In the genomic region with DNA sequence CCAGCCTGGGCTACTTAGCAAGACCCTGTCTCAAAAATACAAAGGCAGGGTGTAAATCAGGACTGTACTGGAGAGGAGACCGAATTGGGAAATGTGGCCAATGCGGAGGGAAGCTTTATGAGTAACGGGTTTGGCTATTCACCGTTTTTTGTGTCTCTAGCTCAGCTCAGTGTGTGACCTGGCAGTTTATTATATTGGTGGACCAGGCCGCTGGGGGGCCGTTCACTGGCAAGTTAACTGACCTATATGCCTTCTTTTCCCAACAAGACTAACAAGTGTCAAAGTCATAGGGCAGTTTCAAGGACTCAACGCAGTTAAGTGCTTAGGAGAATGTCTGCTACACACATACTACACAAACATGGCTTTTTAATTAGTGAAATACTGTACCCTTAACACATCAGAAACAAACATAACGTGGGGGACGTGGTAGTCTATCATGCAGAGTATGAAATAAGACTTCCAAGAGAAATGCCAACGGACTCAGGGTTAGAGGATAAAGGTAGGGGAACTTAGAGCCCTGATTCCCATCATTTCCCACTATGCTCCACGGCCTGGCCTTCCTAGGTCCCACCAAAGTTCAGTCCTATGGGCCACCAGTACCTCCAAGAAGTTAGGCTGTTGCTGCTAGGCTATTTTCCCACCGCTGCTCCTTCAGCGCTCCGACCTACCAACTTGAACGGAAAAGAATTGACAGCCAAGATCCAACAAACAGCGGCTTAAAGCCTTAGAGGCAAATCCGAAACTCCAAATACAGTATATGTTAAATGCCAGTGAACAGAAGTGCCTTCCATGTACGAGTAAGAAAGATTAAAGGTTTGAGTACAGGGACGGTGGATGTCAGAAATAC, we compare ENCODE assay signal across 8 mouse cellular contexts. TPM values are rescaled to one million over a fixed set of nuclear protein-coding genes. Genes with fewer than 3 reads are reported as not detected.
DNase-seq lines count a peak whose midpoint lies in the region; ATAC-seq lines count a peak whose summit lies in the region.

No protein-coding gene starts in this region.

- H3K27ac ChIP-seq in heart, embryonic 12.5 days (ENCODE audit: poor library complexity, severe bottlenecking): peak overlapping the region; percentile 99
- H3K27ac ChIP-seq in hindbrain, embryonic 10.5 days: peak overlapping the region; percentile 100
- H3K27ac ChIP-seq in midbrain, embryonic 12.5 days (replicated peaks): peak overlapping the region; percentile 97

- H3K9ac ChIP-seq in heart, embryonic 12.5 days: peak overlapping the region; percentile 98
- peak overlapping the region; percentile 98 for H3K9ac ChIP-seq in midbrain, embryonic 12.5 days (replicated peaks)

- peak overlapping the region; percentile 99 for H3K4me3 ChIP-seq in heart, embryonic 12.5 days
- H3K4me3 ChIP-seq in hindbrain, embryonic 10.5 days: peak overlapping the region; percentile 93
- peak overlapping the region; percentile 100 for H3K4me3 ChIP-seq in midbrain, embryonic 12.5 days

- intact Hi-C loops in heart, postnatal 25 days (cut with DNase I): no loop called here

- peaks cover 24% of the 10 kb centered on the region for H3K36me3 ChIP-seq in heart, embryonic 12.5 days
- peaks cover 32% of the 10 kb centered on the region for H3K36me3 ChIP-seq in hindbrain, embryonic 10.5 days
- peaks cover 20% of the 10 kb centered on the region for H3K36me3 ChIP-seq in midbrain, embryonic 12.5 days

- WGBS in heart, embryonic 12.5 days: 44% methylated on average over 19 of the region's 19 CpGs
- WGBS in hindbrain, embryonic 10.5 days: 44% methylated on average over 19 of the region's 19 CpGs
- WGBS in midbrain, embryonic 12.5 days: 44% methylated on average over 19 of the region's 19 CpGs

- H3K27me3 ChIP-seq in heart, embryonic 12.5 days (replicated peaks): no peaks in the 10 kb centered on the region
- H3K27me3 ChIP-seq in hindbrain, embryonic 10.5 days (ENCODE audit: insufficient read depth, poor library complexity, severe bottlenecking): no peaks in the 10 kb centered on the region
- H3K27me3 ChIP-seq in midbrain, embryonic 12.5 days: no peaks in the 10 kb centered on the region

- peaks cover 11% of the 10 kb centered on the region for H3K4me1 ChIP-seq in heart, embryonic 12.5 days (replicated peaks)
- peaks cover 22% of the 10 kb centered on the region for H3K4me1 ChIP-seq in hindbrain, embryonic 10.5 days (replicated peaks)
- peaks cover 15% of the 10 kb centered on the region for H3K4me1 ChIP-seq in midbrain, embryonic 12.5 days

- DNase-seq in heart, postnatal 25 days (ENCODE audit: low spot score): no peak
- DNase-seq in adipocyte (ENCODE audit: low spot score): peak; percentile 41
- peak; percentile 19 for DNase-seq in hindbrain, embryonic 10.5 days (ENCODE audit: low spot score)
- DNase-seq in T-cell, adult 2 months (ENCODE audit: low spot score): no peak
- DNase-seq in layer of hippocampus, adult 11-12 months (ENCODE audit: low spot score): no peak
- DNase-seq in spleen, postnatal 10 days (ENCODE audit: low spot score in 2 of 2): no peak

- peak overlapping the region; percentile 82 for H3K4me2 ChIP-seq in heart, embryonic 12.5 days
- peak overlapping the region; percentile 81 for H3K4me2 ChIP-seq in midbrain, embryonic 12.5 days (replicated peaks)

- ATAC-seq in heart, embryonic 12.5 days (ENCODE audit: insufficient number of reproducible peaks, low FRiP score): no peak
- ATAC-seq in midbrain, embryonic 12.5 days (ENCODE audit: low FRiP score, low read depth): no peak

- 0 out of 2 replicates have a peak, but pooled peaks cover 2% of the 10 kb centered on the region for H3K9me3 ChIP-seq in heart, embryonic 12.5 days (replicated peaks)
- 0 out of 2 replicates have a peak, but pooled peaks cover 6% of the 10 kb centered on the region for H3K9me3 ChIP-seq in hindbrain, embryonic 10.5 days
- no peaks in the 10 kb centered on the region for H3K9me3 ChIP-seq in midbrain, embryonic 12.5 days

RNA-seq across cellular contexts. Expression of a gene that starts 1.1 kb away (rescaled TPM):
- polyA plus RNA-seq in heart, embryonic 12.5 days (2016; fragmentation: Nextera tagmentation; extraction: Ambion mirVana): 261 and 270 TPM in 2 replicates
- total RNA-seq in heart, postnatal 25 days (2021): 10 to 100 TPM; 62.7 to 75.9 TPM
- 367 and 442 TPM in 2 replicates for polyA plus RNA-seq in hindbrain, embryonic 10.5 days (2016; fragmentation: Nextera tagmentation; extraction: Ambion mirVana)
- 481 and 498 TPM in 2 replicates for polyA plus RNA-seq in midbrain, embryonic 12.5 days (2016; fragmentation: Nextera tagmentation; extraction: Ambion mirVana)

RNA-seq across cellular contexts. Expression of a gene that starts 32.2 kb away (rescaled TPM):
- 144 TPM in 2 replicates for polyA plus RNA-seq in heart, embryonic 12.5 days (2016; fragmentation: Nextera tagmentation; extraction: Ambion mirVana)
- 10 to 100 TPM; 53.1 to 59.9 TPM for total RNA-seq in heart, postnatal 25 days (2021)
- polyA plus RNA-seq in hindbrain, embryonic 10.5 days (2016; fragmentation: Nextera tagmentation; extraction: Ambion mirVana): 121 and 127 TPM in 2 replicates
- polyA plus RNA-seq in midbrain, embryonic 12.5 days (2016; fragmentation: Nextera tagmentation; extraction: Ambion mirVana): 175 and 180 TPM in 2 replicates

RNA-seq across cellular contexts. Expression of a gene that starts 53.3 kb away (rescaled TPM):
- polyA plus RNA-seq in heart, embryonic 12.5 days (2016; fragmentation: Nextera tagmentation; extraction: Ambion mirVana): 29.0 and 29.2 TPM in 2 replicates
- 10 to 100 TPM; 12.1 to 14.2 TPM for total RNA-seq in heart, postnatal 25 days (2021)
- 70.7 and 75.9 TPM in 2 replicates for polyA plus RNA-seq in hindbrain, embryonic 10.5 days (2016; fragmentation: Nextera tagmentation; extraction: Ambion mirVana)
- 59.5 and 61.8 TPM in 2 replicates for polyA plus RNA-seq in midbrain, embryonic 12.5 days (2016; fragmentation: Nextera tagmentation; extraction: Ambion mirVana)

RNA-seq across cellular contexts. Expression of a gene that starts 53.6 kb away (rescaled TPM):
- 32.9 and 34.2 TPM in 2 replicates for polyA plus RNA-seq in heart, embryonic 12.5 days (2016; fragmentation: Nextera tagmentation; extraction: Ambion mirVana)
- 10 to 100 TPM; 17.5 to 19.3 TPM for total RNA-seq in heart, postnatal 25 days (2021)
- polyA plus RNA-seq in hindbrain, embryonic 10.5 days (2016; fragmentation: Nextera tagmentation; extraction: Ambion mirVana): 54.8 and 58.9 TPM in 2 replicates
- polyA plus RNA-seq in midbrain, embryonic 12.5 days (2016; fragmentation: Nextera tagmentation; extraction: Ambion mirVana): 51.9 and 52.8 TPM in 2 replicates

Comparison
In these comparisons a context has a peak if more than half of its experiments do, and no peak if none do; other contexts are left out.
1. DNase-seq: peak in adipocyte (single experiment) and hindbrain, embryonic 10.5 days (single experiment); none in heart, postnatal 25 days (single experiment), T-cell, adult 2 months (single experiment), layer of hippocampus, adult 11-12 months (single experiment) and spleen, postnatal 10 days (0 of 2).
2. Peak in every context shown above with its lines, with median percentiles within 50 percentile points of each other: H3K27ac ChIP-seq and H3K4me3 ChIP-seq.